Mouse (Mus musculus) lung, embryonic 16.5 days (tissue): ENCODE data around the gene B4galnt2. TPM values are rescaled to one million over a fixed set of nuclear protein-coding genes. Genes with fewer than 3 reads are reported as not detected.

Experiments used
- ATAC-seq: fragments of 200-750 bp; cut with Nextera tagmentation; 2 replicates; pipeline ENCODE4 v1.8.0; 2017; ENCODE audit warnings: low read depth, mild to moderate bottlenecking, moderate library complexity
- H3K27ac ChIP-seq: fragments of 300-500 bp; sonication (generic); 2 replicates; pipeline ENCODE4 v1.5.1; 2014; ENCODE audit warnings: mild to moderate bottlenecking, control low read depth, low read length
- H3K27me3 ChIP-seq: fragments of 300-500 bp; sonication (generic); 2 replicates; pipeline ENCODE4 v1.6.1; 2014; ENCODE audit warnings: low read depth, low read length, mixed read lengths; ENCODE audit not compliant: control insufficient read depth, insufficient read depth
- H3K36me3 ChIP-seq: fragments of 300-500 bp; sonication (generic); 2 replicates; pipeline ENCODE4 v1.6.1; 2014; ENCODE audit warnings: low read length; ENCODE audit not compliant: control insufficient read depth, insufficient read depth
- H3K4me1 ChIP-seq: fragments of 300-500 bp; sonication (generic); replicated peaks from 2 replicates; pipeline ENCODE4 v1.6.1; 2014; ENCODE audit warnings: low read length, mixed read lengths; ENCODE audit not compliant: control insufficient read depth, insufficient read depth
- H3K4me2 ChIP-seq: fragments of 300-500 bp; sonication (generic); 2 replicates; pipeline ENCODE4 v1.6.1; 2014; ENCODE audit warnings: low read depth, low read length, control low read depth
- H3K4me3 ChIP-seq: fragments of 300-500 bp; sonication (generic); 2 replicates; pipeline ENCODE4 v1.5.1; 2014; ENCODE audit warnings: mild to moderate bottlenecking, low read length, control low read depth
- H3K9ac ChIP-seq: fragments of 300-500 bp; sonication (generic); 2 replicates; pipeline ENCODE4 v1.6.1; 2014; ENCODE audit warnings: low read length, control low read depth
- H3K9me3 ChIP-seq: fragments of 300-500 bp; sonication (generic); 2 replicates; pipeline ENCODE4 v1.6.1; 2016; ENCODE audit warnings: low read length; ENCODE audit not compliant: control insufficient read depth
- WGBS: fragments of 180-500 bp; shearing (Covaris S2); extraction: QIAGEN DNeasy Blood & Tissue Kit; methylation state at CpG from one replicate; pipeline ENCODE4 v1.1.7; 2014; 5-methylcytosine and 5-hydroxymethylcytosine counted together
- microRNA-seq: library from miRNA; unstranded; fragments of <30 nt; microRNA quantifications from one replicate; pipeline ENCODE4, GENCODE M21; 2016
- polyA plus RNA-seq: library from polyadenylated mRNA; unstranded; fragments of >200 nt; fragmentation: Nextera tagmentation; extraction: Ambion mirVana; gene quantifications from 2 replicates; pipeline ENCODE4 v1.2.1, GENCODE M21; 2015

B4galnt2 gene
- polyA plus RNA-seq, 1 experiment from 2014 or later: 0.16 TPM

GRCm38 (mm10) chr11:95825625-95826024 is 89.1 kb downstream of the B4galnt2 start:
- no peak for ATAC-seq
- Histone ChIP-seq H3K9ac (no peak overlapping the region), H3K27me3 (peaks cover 45% of the 10 kb centered on the region), H3K9me3 (no peaks in the 10 kb centered on the region), H3K4me3 (no peak overlapping the region), H3K4me1 (peaks cover 14% of the 10 kb centered on the region), H3K4me2 (no peak overlapping the region), H3K36me3 (no peaks in the 10 kb centered on the region), H3K27ac (no peak overlapping the region)
- WGBS: 45% methylated on average over 3 of the region's 3 CpGs

GRCm38 (mm10) chr11:95824877-95825243 is 89.8 kb downstream of the B4galnt2 start:
- H3K4me2 ChIP-seq: peak overlapping the region; percentile 99
- H3K27ac ChIP-seq: no peak overlapping the region
- no peaks in the 10 kb centered on the region for H3K36me3 ChIP-seq
- H3K9me3 ChIP-seq: no peaks in the 10 kb centered on the region
- H3K4me3 ChIP-seq: peak overlapping the region; percentile 66
- peak; percentile 18 for ATAC-seq
- H3K9ac ChIP-seq: peak overlapping the region; percentile 67
- H3K4me1 ChIP-seq: peaks cover 7% of the 10 kb centered on the region
- WGBS: 1% methylated on average over 10 of the region's 11 CpGs
- peaks cover 37% of the 10 kb centered on the region for H3K27me3 ChIP-seq

DNA sequence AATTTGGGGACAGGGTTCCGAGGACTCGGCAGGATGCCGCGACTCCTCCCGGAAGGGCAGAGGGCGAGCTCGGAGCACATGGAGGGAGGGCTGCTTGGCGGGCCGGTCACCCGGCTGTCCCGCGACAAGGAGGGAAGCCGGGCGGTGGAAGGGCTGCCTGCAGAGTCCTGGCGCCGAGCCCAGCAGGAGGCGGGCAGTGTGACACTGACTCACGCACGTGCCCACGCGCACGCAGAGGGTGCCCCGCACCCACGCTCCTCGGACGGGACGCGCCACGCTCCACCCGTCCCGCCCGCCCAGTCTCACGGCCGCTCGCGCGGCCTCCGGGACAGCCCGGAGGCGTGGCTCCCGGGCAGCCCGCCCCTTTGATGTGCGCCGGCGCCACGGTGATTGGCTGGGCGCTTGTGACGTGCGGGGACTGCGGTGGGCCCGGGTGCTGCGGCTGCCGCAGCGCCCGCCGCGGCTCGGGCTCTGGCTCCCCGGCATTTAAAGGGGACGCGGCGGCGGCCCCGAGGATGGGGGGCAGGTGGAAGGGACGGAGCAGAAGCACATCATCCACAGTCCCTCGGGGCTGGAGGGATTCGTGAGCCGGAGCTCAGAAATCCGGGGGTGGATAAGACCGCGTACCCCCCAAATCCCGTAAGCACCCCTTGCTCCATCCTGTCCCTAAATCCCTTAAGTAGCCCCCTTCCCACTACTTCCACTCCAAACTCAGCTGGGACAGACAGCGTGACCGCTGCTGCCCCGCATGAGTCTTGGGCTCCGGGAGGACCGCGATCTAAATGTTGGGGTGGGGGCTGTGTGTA is 90.4 kb downstream of the B4galnt2 start, which contains the start of gene Phospho1:
Gene Phospho1, plus strand, starts transcription at position 429 of the 806 bp plus-strand sequence.
- H3K27me3 ChIP-seq: peaks cover 31% of the 10 kb centered on the region
- no peaks in the 10 kb centered on the region for H3K36me3 ChIP-seq
- WGBS: under 1% methylated on average over 51 of the region's 78 CpGs
- ATAC-seq: peak; percentile 98
- peak within 1 kb of the TSS; percentile 75 for H3K9ac ChIP-seq
- H3K4me3 ChIP-seq: peak within 1 kb of the TSS; percentile 66
- H3K4me2 ChIP-seq: peak within 1 kb of the TSS; percentile 99
- H3K4me1 ChIP-seq: peaks cover 7% of the 10 kb centered on the region
- H3K9me3 ChIP-seq: no peaks in the 10 kb centered on the region
- H3K27ac ChIP-seq: 0 out of 2 replicates have a peak within 1 kb of the TSS, but pooled peaks have one; percentile 9

- Histone ChIP-seq H3K4me1 (peaks cover 7% of the 10 kb centered on the region), H3K4me2 (no peak overlapping the region), H3K9ac (no peak overlapping the region), H3K9me3 (no peaks in the 10 kb centered on the region), H3K27me3 (peaks cover 19% of the 10 kb centered on the region), H3K27ac (no peak overlapping the region), H3K36me3 (no peaks in the 10 kb centered on the region), H3K4me3 (no peak overlapping the region)
- no peak for ATAC-seq
- WGBS: 90% methylated on average over 4 of the region's 4 CpGs
Measured at GRCm38 (mm10) chr11:95822437-95822836, 92.3 kb downstream of the B4galnt2 start.

DNA sequence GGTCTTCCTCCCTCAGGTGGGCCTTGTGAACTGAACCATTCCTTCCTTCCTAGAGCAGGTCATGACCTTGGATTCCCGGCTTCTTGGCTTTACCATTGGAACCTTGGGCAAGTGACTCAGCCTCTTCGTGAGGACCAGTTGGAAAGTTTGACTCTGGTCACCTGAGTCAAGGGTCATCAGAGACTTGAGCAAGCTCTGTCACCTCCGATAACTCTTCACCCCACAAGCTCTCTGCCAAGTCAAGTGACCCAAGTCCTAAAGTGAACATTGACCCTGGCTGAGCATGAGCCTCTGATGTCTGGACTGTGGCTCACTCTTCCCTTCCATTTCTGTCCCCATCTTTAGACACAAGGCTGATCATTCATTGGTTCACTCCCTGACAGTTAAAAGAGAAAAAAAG is 93.2 kb downstream of the B4galnt2 start:
- H3K9ac ChIP-seq: no peak overlapping the region
- no peaks in the 10 kb centered on the region for H3K36me3 ChIP-seq
- no peak overlapping the region for H3K27ac ChIP-seq
- H3K4me3 ChIP-seq: no peak overlapping the region
- H3K4me2 ChIP-seq: no peak overlapping the region
- ATAC-seq: no peak
- WGBS: 82% methylated on average over 3 of the region's 3 CpGs
- H3K9me3 ChIP-seq: no peaks in the 10 kb centered on the region
- H3K4me1 ChIP-seq: peaks cover 7% of the 10 kb centered on the region
- H3K27me3 ChIP-seq: peaks cover 11% of the 10 kb centered on the region

- ATAC-seq: no peak
- H3K36me3 ChIP-seq: no peaks in the 10 kb centered on the region
- 84% methylated on average over 8 of the region's 8 CpGs for WGBS
Measured at GRCm38 (mm10) chr11:95819138-95819537, 95.6 kb downstream of the B4galnt2 start.

More at GRCm38 (mm10) chr11:95819138-95819537, 95.6 kb downstream of the B4galnt2 start:
- Histone ChIP-seq H3K27ac (no peak overlapping the region), H3K9me3 (no peaks in the 10 kb centered on the region), H3K27me3 (no peaks in the 10 kb centered on the region; the same call in 1 of the 2 replicates), H3K9ac (no peak overlapping the region), H3K4me2 (no peak overlapping the region), H3K4me1 (no peaks in the 10 kb centered on the region), H3K4me3 (no peak overlapping the region)

Small RNAs within 50 kb of the gene (microRNA-seq; reads per million reads assigned to microRNA genes)
- gene Mir3063: not detected

Other genes starting within 250 kb of the B4galnt2 start
- 167 and 190 TPM in 2 replicates for gene Phb, start 247.9 kb downstream of the B4galnt2 start, polyA plus RNA-seq
- gene Zfp652, start 202.2 kb downstream of the B4galnt2 start, polyA plus RNA-seq: 21.7 and 23.2 TPM in 2 replicates
- 1.1 and 1.4 TPM in 2 replicates for gene B130006D01Rik, start 191.3 kb downstream of the B4galnt2 start, polyA plus RNA-seq
- 0.47 and 1.7 TPM in 2 replicates for gene Phospho1, start 90.4 kb downstream of the B4galnt2 start, polyA plus RNA-seq
- gene Gngt2, start 77.7 kb downstream of the B4galnt2 start, polyA plus RNA-seq: 21.7 and 28.2 TPM in 2 replicates
- gene Abi3, start 72.4 kb downstream of the B4galnt2 start, polyA plus RNA-seq: 16.0 and 18.1 TPM in 2 replicates
- 31.0 and 36.2 TPM in 2 replicates for gene Igf2bp1, start 91.0 kb upstream of the B4galnt2 start, polyA plus RNA-seq
- gene Gip, start 109.7 kb upstream of the B4galnt2 start, polyA plus RNA-seq: not detected in 2 replicates
- gene Snf8, start 120.0 kb upstream of the B4galnt2 start, polyA plus RNA-seq: 84.3 and 92.0 TPM in 2 replicates
- gene Ube2z, start 150.5 kb upstream of the B4galnt2 start, polyA plus RNA-seq: 36.7 and 38.4 TPM in 2 replicates
- 464 and 478 TPM in 2 replicates for gene Atp5g1, start 160.8 kb upstream of the B4galnt2 start, polyA plus RNA-seq
- 0.41 and 1.3 TPM in 2 replicates for gene Calcoco2, start 197.1 kb upstream of the B4galnt2 start, polyA plus RNA-seq
- 2.2 and 2.8 TPM in 2 replicates for gene Ttll6, start 218.9 kb upstream of the B4galnt2 start, polyA plus RNA-seq